18 mouse cellular contexts compared by ENCODE assay signal in genomic region chr9:121363932-121364331, GRCm38 (mm10).
DNase-seq lines count a peak whose midpoint lies in the region; ATAC-seq and TF ChIP-seq lines count a peak whose summit lies in the region.
"Had no signal": no experiment of that assay in that cellular context is flagged by ENCODE, and none has a peak within 500 bp of the region (broad histone marks: within the 10 kb centered on the region; RNA-seq: fewer than 3 reads in every experiment).

No protein-coding gene starts in this region.

- no peak for ATAC-seq in forebrain, embryonic 12.5 days (ENCODE audit: low FRiP score)
- no peak for ATAC-seq in forebrain, postnatal 0 days
- no peak for ATAC-seq in forebrain, embryonic 13.5 days
- no peak for ATAC-seq in forebrain, embryonic 16.5 days
- ATAC-seq: intestine, embryonic 15.5 days had no signal

- no peaks in the 10 kb centered on the region for H3K9me3 ChIP-seq in forebrain, embryonic 12.5 days
- H3K9me3 ChIP-seq in forebrain, postnatal 0 days (ENCODE audit: low read length): no peaks in the 10 kb centered on the region
- no peaks in the 10 kb centered on the region for H3K9me3 ChIP-seq in forebrain, embryonic 13.5 days (replicated peaks)
- H3K9me3 ChIP-seq in forebrain, embryonic 16.5 days (ENCODE audit: control insufficient read depth, low read length): no peaks in the 10 kb centered on the region
- H3K9me3 ChIP-seq: embryonic facial prominence, embryonic 12.5 days; heart, embryonic 12.5 days; intestine, embryonic 15.5 days had no signal

- peaks cover 27% of the 10 kb centered on the region for H3K36me3 ChIP-seq in forebrain, embryonic 12.5 days (replicated peaks)
- peaks cover 6% of the 10 kb centered on the region; the same call in 1 of the 2 replicates for H3K36me3 ChIP-seq in forebrain, postnatal 0 days (ENCODE audit: insufficient read depth)
- peaks cover 19% of the 10 kb centered on the region for H3K36me3 ChIP-seq in forebrain, embryonic 13.5 days (ENCODE audit: poor library complexity, severe bottlenecking)
- H3K36me3 ChIP-seq in forebrain, embryonic 16.5 days (ENCODE audit: control insufficient read depth, insufficient read depth): no peaks in the 10 kb centered on the region

- H3K4me1 ChIP-seq in forebrain, embryonic 12.5 days: peaks cover 54% of the 10 kb centered on the region
- peaks cover 18% of the 10 kb centered on the region for H3K4me1 ChIP-seq in forebrain, postnatal 0 days (ENCODE audit: insufficient read depth)
- H3K4me1 ChIP-seq in forebrain, embryonic 13.5 days: peaks cover 71% of the 10 kb centered on the region
- peaks cover 46% of the 10 kb centered on the region for H3K4me1 ChIP-seq in forebrain, embryonic 16.5 days (replicated peaks; ENCODE audit: control insufficient read depth, insufficient read depth, low read length)

- DNase-seq in forebrain, postnatal 0 days: no peak
- DNase-seq in layer of hippocampus, adult 2 months (ENCODE audit: low spot score in 2 of 2): no peak
- DNase-seq in layer of hippocampus, adult 9-10 months (ENCODE audit: low spot score): no peak
- DNase-seq in kidney, adult 18-20 months: no peak
- DNase-seq in embryo, embryonic 10 days (ENCODE audit: low spot score): no peak
- DNase-seq: adrenal gland, adult 2 months; adrenal gland, postnatal 25 days; cerebellum, adult 18-20 months; gastrocnemius, postnatal 10 days; heart, adult 2 months; kidney, adult 2 months had no signal

- 75% methylated on average over 19 of the region's 19 CpGs for WGBS in forebrain, embryonic 12.5 days
- WGBS in forebrain, postnatal 0 days: 70% methylated on average over 19 of the region's 19 CpGs
- WGBS in forebrain, embryonic 13.5 days: 77% methylated on average over 19 of the region's 19 CpGs
- 73% methylated on average over 19 of the region's 19 CpGs for WGBS in forebrain, embryonic 16.5 days

- H3K27ac ChIP-seq in forebrain, embryonic 12.5 days: 0 out of 2 replicates have a peak overlapping the region, but pooled peaks have one; percentile 21
- no peak overlapping the region for H3K27ac ChIP-seq in forebrain, postnatal 0 days (ENCODE audit: low read depth, low read length)
- H3K27ac ChIP-seq in layer of hippocampus, adult 2 months: peak overlapping the region; percentile 43; the same call in 1 of the 2 replicates
- H3K27ac ChIP-seq in forebrain, embryonic 13.5 days: 0 out of 2 replicates have a peak overlapping the region, but pooled peaks have one; percentile 20
- no peak overlapping the region for H3K27ac ChIP-seq in forebrain, embryonic 16.5 days (ENCODE audit: low read length)
- H3K27ac ChIP-seq: embryonic facial prominence, embryonic 12.5 days; heart, adult 2 months; intestine, embryonic 15.5 days had no signal

- TF ChIP-seq CTCF in forebrain, postnatal 0 days (IDR thresholded peaks at IDR 0.05; ENCODE audit: low read depth): no peak
- no peak for TF ChIP-seq CTCF in layer of hippocampus, adult 2 months (conservative IDR thresholded peaks at IDR 0.05)

- no peak overlapping the region for H3K4me3 ChIP-seq in forebrain, embryonic 12.5 days (replicated peaks)
- no peak overlapping the region for H3K4me3 ChIP-seq in forebrain, postnatal 0 days (ENCODE audit: low read depth, low read length)
- H3K4me3 ChIP-seq in layer of hippocampus, adult 2 months: no peak overlapping the region
- H3K4me3 ChIP-seq in forebrain, embryonic 13.5 days: no peak overlapping the region
- no peak overlapping the region for H3K4me3 ChIP-seq in forebrain, embryonic 16.5 days (replicated peaks; ENCODE audit: low read length)
- H3K4me3 ChIP-seq: embryonic facial prominence, embryonic 12.5 days; heart, adult 2 months; heart, embryonic 12.5 days; intestine, embryonic 15.5 days had no signal

- H3K9ac ChIP-seq in forebrain, embryonic 12.5 days: no peak overlapping the region
- H3K9ac ChIP-seq in forebrain, postnatal 0 days: no peak overlapping the region
- no peak overlapping the region for H3K9ac ChIP-seq in forebrain, embryonic 13.5 days
- H3K9ac ChIP-seq in forebrain, embryonic 16.5 days (replicated peaks; ENCODE audit: low read depth, low read length): peak overlapping the region; percentile 18; the same call in 1 of the 2 replicates
- H3K9ac ChIP-seq: embryonic facial prominence, embryonic 12.5 days; heart, embryonic 12.5 days; intestine, embryonic 15.5 days had no signal

- H3K27me3 ChIP-seq in forebrain, embryonic 12.5 days: no peaks in the 10 kb centered on the region
- H3K27me3 ChIP-seq in forebrain, postnatal 0 days (ENCODE audit: insufficient read depth, low read length): no peaks in the 10 kb centered on the region
- no peaks in the 10 kb centered on the region for H3K27me3 ChIP-seq in forebrain, embryonic 13.5 days
- H3K27me3 ChIP-seq in forebrain, embryonic 16.5 days (replicated peaks; ENCODE audit: control insufficient read depth, insufficient read depth, low read length): no peaks in the 10 kb centered on the region
- H3K27me3 ChIP-seq: CH12.LX; embryonic facial prominence, embryonic 12.5 days; heart, embryonic 12.5 days; intestine, embryonic 15.5 days had no signal

- no peak overlapping the region for H3K4me2 ChIP-seq in forebrain, embryonic 12.5 days
- no peak overlapping the region for H3K4me2 ChIP-seq in forebrain, postnatal 0 days (ENCODE audit: low read depth)
- no peak overlapping the region for H3K4me2 ChIP-seq in forebrain, embryonic 13.5 days
- no peak overlapping the region for H3K4me2 ChIP-seq in forebrain, embryonic 16.5 days (ENCODE audit: low read length)
- H3K4me2 ChIP-seq: embryonic facial prominence, embryonic 12.5 days; heart, embryonic 12.5 days; intestine, embryonic 15.5 days had no signal

Comparison
In these comparisons a context has a peak if more than half of its experiments do, and no peak if none do; other contexts are left out.
1. H3K27ac ChIP-seq: peak in forebrain, embryonic 12.5 days (single experiment), layer of hippocampus, adult 2 months (single experiment) and forebrain, embryonic 13.5 days (single experiment); none in forebrain, postnatal 0 days (single experiment) and forebrain, embryonic 16.5 days (single experiment).